Mouse (Mus musculus) ES-Bruce4 (cell line): ENCODE results near the gene 2200002D01Rik. TPM values are rescaled to one million over a fixed set of nuclear protein-coding genes. Genes with fewer than 3 reads are reported as not detected.

Experiments
- H3K27ac ChIP-seq: 2 replicates; pipeline ENCODE4 v1.5.1; 2012; ENCODE audit warnings: low read length, inconsistent platforms; ENCODE audit not compliant: insufficient read depth
- H3K27me3 ChIP-seq: 2 replicates; pipeline ENCODE4 v1.6.1; 2012; ENCODE audit warnings: mild to moderate bottlenecking, low read length, inconsistent platforms; ENCODE audit not compliant: control insufficient read depth, poor library complexity, insufficient read depth, severe bottlenecking
- H3K36me3 ChIP-seq: 2 replicates; pipeline ENCODE4 v1.6.1; 2012; ENCODE audit warnings: inconsistent platforms, mild to moderate bottlenecking, low read length, moderate library complexity; ENCODE audit not compliant: control insufficient read depth, poor library complexity, insufficient read depth, severe bottlenecking
- H3K4me1 ChIP-seq: one replicate; pipeline ENCODE4 v1.8.1; 2011; ENCODE audit warnings: low read length; ENCODE audit not compliant: control insufficient read depth, insufficient read depth
- H3K4me3 ChIP-seq: 2 replicates; pipeline ENCODE4 v1.5.1; 2011; ENCODE audit warnings: low read depth, mild to moderate bottlenecking, low read length
- H3K9ac ChIP-seq: 2 replicates; pipeline ENCODE4 v1.6.1; 2012; ENCODE audit warnings: low read depth, mild to moderate bottlenecking, inconsistent platforms; ENCODE audit not compliant: poor library complexity, severe bottlenecking
- H3K9me3 ChIP-seq: replicated peaks from 2 replicates; pipeline ENCODE4 v1.6.1; 2012; ENCODE audit warnings: mild to moderate bottlenecking, low read length, inconsistent platforms; ENCODE audit not compliant: control insufficient read depth, poor library complexity, insufficient read depth, severe bottlenecking
- CTCF ChIP-seq: IDR thresholded peaks from one replicate; pipeline ENCODE4 v1.8.1; 2011; ENCODE audit warnings: low read depth, low read length
- EP300 ChIP-seq: IDR thresholded peaks from 2 replicates; pipeline ENCODE4 v1.6.1; 2011; ENCODE audit warnings: low read depth, low read length; ENCODE audit not compliant: insufficient read depth
- POLR2A ChIP-seq: IDR thresholded peaks from one replicate; pipeline ENCODE4 v1.8.1; 2011; ENCODE audit warnings: low read length; ENCODE audit not compliant: insufficient read depth
- polyA plus RNA-seq: library from polyadenylated mRNA; stranded (reverse); fragments of >200 nt; gene quantifications from 2 replicates; pipeline ENCODE4 v1.2.4, GENCODE M21; 2011; ENCODE audit warnings: low read depth; ENCODE audit not compliant: missing spikeins, insufficient read depth, insufficient read length

2200002D01Rik gene
- polyA plus RNA-seq, 1 experiment = 34.1 TPM

DNA sequence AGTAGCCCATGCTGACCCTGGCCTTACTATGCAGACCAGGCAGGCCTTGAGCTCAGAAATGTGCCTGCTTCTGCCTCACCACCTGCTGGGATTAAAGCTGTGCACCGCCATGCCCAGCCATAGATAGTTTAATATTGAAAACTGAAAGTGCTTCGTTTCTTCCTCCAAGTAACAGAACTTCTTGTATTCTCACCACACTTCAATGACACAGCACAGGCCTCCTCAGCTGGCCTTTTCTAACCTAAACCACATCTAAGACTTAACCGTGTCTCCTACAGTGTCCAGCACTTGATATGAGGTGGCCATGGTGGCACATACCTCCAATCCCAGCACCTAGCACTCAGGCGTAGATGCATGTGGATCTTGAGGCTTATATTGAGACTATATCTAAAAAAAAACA, 22.2 kb upstream of the 2200002D01Rik start:
- H3K27ac ChIP-seq = no peak overlapping the region
- peaks cover 2% of the 10 kb centered on the region for H3K4me1 ChIP-seq
- H3K4me3 ChIP-seq = no peak overlapping the region
- H3K36me3 ChIP-seq = no peaks in the 10 kb centered on the region
- TF ChIP-seq CTCF (no peak), EP300 (no peak), POLR2A (no peak)
- H3K9ac ChIP-seq = no peak overlapping the region
- no peaks in the 10 kb centered on the region for H3K27me3 ChIP-seq
- no peaks in the 10 kb centered on the region for H3K9me3 ChIP-seq

DNA sequence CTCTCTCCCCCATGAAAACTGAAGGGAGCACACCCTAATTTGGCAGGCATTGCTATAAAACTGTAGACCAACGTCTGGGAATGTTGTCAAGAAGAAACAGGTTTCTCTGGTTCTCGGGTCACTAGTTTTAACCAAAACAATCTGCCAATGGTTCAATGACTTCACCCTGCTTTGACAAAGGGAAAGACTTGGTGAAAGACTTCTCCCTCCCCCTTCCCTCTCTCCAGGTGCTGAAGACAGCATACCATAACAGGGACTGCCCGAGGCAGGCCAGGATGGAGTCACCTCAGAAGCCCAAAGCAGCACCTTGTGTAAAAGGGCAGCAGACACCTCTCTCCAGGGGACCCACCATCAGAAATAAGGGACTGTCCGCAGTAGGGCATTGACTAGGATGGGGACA, 18.7 kb upstream of the 2200002D01Rik start:
- H3K4me3 ChIP-seq = no peak overlapping the region
- no peak overlapping the region for H3K9ac ChIP-seq
- peaks cover 7% of the 10 kb centered on the region for H3K36me3 ChIP-seq
- H3K27me3 ChIP-seq = no peaks in the 10 kb centered on the region
- no peak overlapping the region for H3K27ac ChIP-seq
- H3K9me3 ChIP-seq = no peaks in the 10 kb centered on the region
- H3K4me1 ChIP-seq = peaks cover 2% of the 10 kb centered on the region
- TF ChIP-seq CTCF (no peak), EP300 (0 out of 2 replicates have a peak, but pooled peaks have one; percentile 8), POLR2A (no peak)

DNA sequence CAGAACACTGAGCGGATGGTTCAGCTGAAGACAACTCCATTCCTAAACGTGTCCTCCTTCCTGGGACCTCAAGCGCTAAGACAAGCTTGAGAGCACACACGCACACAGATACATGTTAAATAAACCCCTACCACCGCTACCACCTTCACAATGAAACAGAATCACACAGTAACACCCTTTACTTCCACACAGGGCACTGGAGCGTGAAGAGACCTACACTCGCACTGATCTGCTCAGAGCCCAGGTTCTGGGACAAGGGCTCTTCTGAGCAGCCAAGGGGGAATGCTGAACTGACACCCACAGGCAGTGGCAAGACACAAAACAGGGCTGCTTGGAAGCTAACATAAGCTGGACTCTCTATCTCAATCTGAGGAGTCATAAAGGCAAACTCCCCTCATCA, 17.4 kb upstream of the 2200002D01Rik start:
- Histone ChIP-seq H3K27me3 (no peaks in the 10 kb centered on the region), H3K4me1 (no peaks in the 10 kb centered on the region), H3K36me3 (peaks cover 7% of the 10 kb centered on the region), H3K27ac (no peak overlapping the region), H3K4me3 (no peak overlapping the region), H3K9ac (no peak overlapping the region), H3K9me3 (no peaks in the 10 kb centered on the region)
- TF ChIP-seq EP300 (no peak), POLR2A (no peak), CTCF (no peak)

DNA sequence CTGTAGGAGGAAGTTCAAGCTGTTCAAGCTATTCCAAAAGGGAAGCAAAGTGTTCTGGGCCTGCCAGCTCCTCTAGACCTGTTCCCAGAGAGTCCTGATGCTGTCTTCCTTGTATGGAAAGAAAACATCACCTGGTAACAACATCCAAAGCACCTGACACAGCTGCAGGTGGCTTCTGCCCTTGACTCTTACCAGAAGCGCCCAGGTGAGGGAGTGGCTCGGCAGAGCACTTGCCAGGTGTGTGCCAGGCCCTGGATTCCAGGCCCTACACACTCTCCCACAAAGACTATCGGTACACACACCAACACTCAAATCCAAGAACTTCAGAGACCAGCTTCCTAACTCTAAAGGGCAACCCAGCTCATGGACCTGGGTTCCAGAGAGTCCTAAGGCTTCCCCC, 15.6 kb upstream of the 2200002D01Rik start:
- Histone ChIP-seq H3K9ac (no peak overlapping the region), H3K27ac (no peak overlapping the region), H3K27me3 (no peaks in the 10 kb centered on the region), H3K9me3 (no peaks in the 10 kb centered on the region), H3K4me1 (no peaks in the 10 kb centered on the region), H3K4me3 (no peak overlapping the region), H3K36me3 (peaks cover 7% of the 10 kb centered on the region)
- TF ChIP-seq POLR2A = no peak
- no peak for TF ChIP-seq CTCF
- TF ChIP-seq EP300 = no peak

DNA sequence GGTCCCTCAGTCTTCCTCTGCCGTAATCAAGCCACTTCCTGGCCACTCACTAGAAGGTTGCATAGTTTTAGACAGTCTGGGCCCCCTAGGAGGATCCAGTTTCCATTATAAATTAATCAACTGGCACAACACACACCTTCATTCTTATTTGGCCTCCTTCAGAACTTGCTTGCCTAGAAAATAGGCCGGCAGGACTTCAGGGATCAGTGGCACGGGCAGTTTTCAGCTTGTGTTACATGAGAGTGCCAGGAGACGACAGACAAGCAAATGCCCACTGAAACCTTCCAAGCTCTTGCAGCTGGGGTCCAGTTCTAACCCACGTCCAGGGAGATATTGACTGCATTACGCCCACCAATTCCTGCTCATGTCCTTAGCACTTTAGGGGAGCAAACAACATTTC, 13.9 kb upstream of the 2200002D01Rik start:
- H3K36me3 ChIP-seq = peaks cover 22% of the 10 kb centered on the region
- no peaks in the 10 kb centered on the region for H3K27me3 ChIP-seq
- TF ChIP-seq EP300 = no peak
- no peak for TF ChIP-seq POLR2A
- no peak for TF ChIP-seq CTCF
- H3K9me3 ChIP-seq = no peaks in the 10 kb centered on the region
- no peak overlapping the region for H3K9ac ChIP-seq
- no peak overlapping the region for H3K27ac ChIP-seq
- H3K4me1 ChIP-seq = no peaks in the 10 kb centered on the region
- H3K4me3 ChIP-seq = no peak overlapping the region

DNA sequence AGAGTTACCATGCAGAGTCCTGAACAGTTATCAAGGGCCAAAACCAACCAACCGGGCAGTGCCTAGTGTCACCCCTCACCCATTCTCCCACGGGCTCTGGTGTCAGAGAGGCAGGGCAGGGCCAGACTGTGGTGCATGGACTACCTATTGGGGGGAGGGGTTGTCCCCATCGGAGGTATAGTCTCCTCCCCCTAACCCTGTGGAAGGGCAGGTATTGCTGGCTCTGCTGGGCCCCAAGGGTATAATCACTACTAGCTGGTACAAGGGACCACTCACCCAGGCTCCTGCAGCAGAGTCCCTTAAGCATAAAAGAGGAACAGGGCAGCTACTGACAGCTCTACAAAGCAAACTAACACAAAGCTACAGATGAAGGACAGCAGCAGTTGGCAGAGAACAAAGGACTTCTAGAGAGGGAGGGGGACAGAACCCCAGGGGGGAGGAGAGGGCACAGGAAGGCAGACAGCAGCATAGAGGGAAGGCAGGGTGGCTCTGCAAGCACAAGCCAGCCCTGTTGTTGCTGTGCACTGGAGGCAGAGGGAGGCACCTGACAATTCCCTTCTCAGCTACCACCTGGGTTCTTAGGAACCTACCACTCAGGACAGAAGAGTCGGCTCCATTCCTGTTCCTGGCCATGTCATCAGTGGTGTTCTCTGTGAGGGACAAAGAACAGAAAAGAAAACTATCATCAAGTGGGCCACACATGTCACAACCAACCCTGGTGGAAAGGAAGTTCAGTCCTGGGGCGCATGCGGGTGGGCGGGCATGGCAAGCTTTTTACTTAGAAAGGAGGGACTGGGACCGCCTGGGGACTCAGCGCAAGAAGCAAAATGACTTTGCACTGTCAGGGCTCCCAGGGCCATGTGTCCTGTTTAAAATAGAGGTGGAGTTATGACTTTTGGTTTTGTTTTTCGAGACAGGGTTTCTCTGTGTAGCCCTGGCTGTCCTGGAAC, 11.8 kb upstream of the 2200002D01Rik start:
- H3K4me3 ChIP-seq = no peak overlapping the region
- no peak overlapping the region for H3K9ac ChIP-seq
- no peak for TF ChIP-seq EP300
- no peak for TF ChIP-seq CTCF
- no peak for TF ChIP-seq POLR2A
- no peak overlapping the region for H3K27ac ChIP-seq
- H3K4me1 ChIP-seq = no peaks in the 10 kb centered on the region
- H3K9me3 ChIP-seq = no peaks in the 10 kb centered on the region
- H3K36me3 ChIP-seq = peaks cover 35% of the 10 kb centered on the region
- no peaks in the 10 kb centered on the region for H3K27me3 ChIP-seq
